Mouse (Mus musculus): ENCODE data around the gene Pih1d1.

DNA sequence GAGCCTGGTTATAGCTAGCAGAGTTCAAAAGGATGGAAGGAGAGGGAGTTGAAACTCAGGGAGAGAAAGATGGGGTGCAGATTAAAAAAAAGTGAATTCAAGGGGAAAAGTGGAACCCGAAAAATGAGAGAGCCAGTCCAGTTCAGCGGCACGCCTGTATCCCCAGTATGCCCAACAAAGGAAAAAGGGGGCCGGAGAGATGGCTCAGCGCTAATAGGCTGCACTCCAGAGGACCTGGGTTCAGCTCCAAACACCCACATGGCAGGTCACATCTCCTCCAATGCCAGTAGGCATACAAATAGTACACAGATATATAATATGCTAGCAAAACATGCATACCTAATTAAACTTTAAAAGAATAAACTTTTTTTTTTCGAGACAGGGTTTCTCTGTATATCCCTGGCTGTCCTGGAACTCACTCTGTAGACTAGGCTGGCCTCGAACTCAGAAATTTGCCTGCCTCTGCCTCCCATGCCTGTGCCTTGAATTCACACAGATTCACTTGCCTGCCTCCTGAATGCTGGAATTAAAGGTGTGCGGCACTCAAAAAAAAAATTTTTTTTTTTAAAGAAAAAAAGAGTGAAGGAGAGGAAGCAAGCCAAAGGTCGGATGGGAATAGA lies 9.0 kb downstream of the Pih1d1 start:
- no peak for TF ChIP-seq HCFC1 (IDR thresholded peaks at IDR 0.05; ENCODE audit: low read depth, low read length)
- TF ChIP-seq USF2 (IDR thresholded peaks at IDR 0.05; ENCODE audit: borderline replicate concordance in 1 of 2, insufficient read depth in 1 of 2, low read depth in 1 of 2, low read length in 2 of 2) = no peak
- no peak for TF ChIP-seq EP300 (IDR thresholded peaks at IDR 0.05; ENCODE audit: low read depth in 1 of 2, low read length in 2 of 2)
- no peak for TF ChIP-seq MAX (IDR thresholded peaks at IDR 0.05; ENCODE audit: low read length)
- no peak for TF ChIP-seq POLR2A (IDR thresholded peaks at IDR 0.05; ENCODE audit: control insufficient read depth in 1 of 2, insufficient read depth in 1 of 2, low read depth in 1 of 2, low read length in 2 of 2, poor library complexity in 1 of 2)
- TF ChIP-seq CTCF (IDR thresholded peaks at IDR 0.05 in 2 of 3, conservative IDR thresholded peaks at IDR 0.05 in 1 of 3; ENCODE audit: control insufficient read depth in 1 of 3, insufficient read depth in 1 of 3, low read depth in 2 of 3, low read length in 3 of 3, poor library complexity in 1 of 3, severe bottlenecking in 1 of 3) = no peak
- TF ChIP-seq ZMIZ1 (IDR thresholded peaks at IDR 0.05; ENCODE audit: low read depth, low read length) = no peak
- TF ChIP-seq CHD2 (IDR thresholded peaks at IDR 0.05; ENCODE audit: low read length) = no peak
- TF ChIP-seq MAFK (IDR thresholded peaks at IDR 0.05; ENCODE audit: borderline replicate concordance, low read depth, low read length) = no peak
- TF ChIP-seq TAL1 (IDR thresholded peaks at IDR 0.05; ENCODE audit: low read length) = no peak
- TF ChIP-seq BHLHE40 (IDR thresholded peaks at IDR 0.05; ENCODE audit: borderline replicate concordance, low read depth, low read length) = no peak
- no peak for TF ChIP-seq USF1 (IDR thresholded peaks at IDR 0.05; ENCODE audit: low read depth, low read length)
